Mouse (Mus musculus) thymus, adult 2 months (tissue): ENCODE measurements at regions not wholly inside any gene's neighbourhood (a gene's known extent, or its start where the extent isn't known, plus 50 kb on each side); places are given as distances from the start of the nearest gene placed in this dataset.

Experiments
- CTCF ChIP-seq: fragments of 200-500 bp; IDR thresholded peaks from 2 replicates; pipeline ENCODE4 v1.5.1; 2012; ENCODE audit warnings: mild to moderate bottlenecking, control low read depth, low read length, moderate library complexity, borderline replicate concordance; ENCODE audit not compliant: control insufficient read depth, poor library complexity, insufficient read depth; ENCODE audit errors: extremely low read depth
- POLR2A ChIP-seq: fragments of 200-500 bp; IDR thresholded peaks from 2 replicates; pipeline ENCODE4 v1.6.1; 2012; ENCODE audit warnings: mild to moderate bottlenecking, low read length, control low read depth, moderate library complexity; ENCODE audit not compliant: control insufficient read depth, poor library complexity, insufficient read depth; ENCODE audit errors: extremely low read depth

GRCm38 (mm10) chr5:77546001-77546620 is 138.3 kb upstream of the Igfbp7 start:
- TF ChIP-seq CTCF (no peak), POLR2A (no peak)
